Mouse (Mus musculus) layer of hippocampus, postnatal 10 days (tissue): ENCODE data around the gene Pitpnc1. TPM values are rescaled to one million over a fixed set of nuclear protein-coding genes. Genes with fewer than 3 reads are reported as not detected.
"Not testable (repeated sequence)": the region's sequence is repeated elsewhere in the genome, so short reads cannot be mapped to it uniquely, and the experiment has no call there.

ENCODE experiments used
- DNase-seq, 2 experiments: peaks; one replicate each; pipeline ENCODE4 v3.0.0; 2021; ENCODE audit warnings: low spot score in 2 of 2
- long read RNA-seq: library from polyadenylated mRNA; stranded (forward); transcript quantifications from one replicate; pipeline ENCODE4 v2.0.0, GENCODE M21; 2023
- total RNA-seq, 2 experiments: library from RNA; stranded (reverse); gene quantifications; 2 replicates each; pipeline ENCODE4 v1.2.3; 2021

The Pitpnc1 gene
- 10 to 100 TPM; 60.3 to 65.2 TPM for total RNA-seq
- long read RNA-seq, partial matches to known transcripts: 2 of 24 reads
- long read RNA-seq, other reads (novel, unspliced or antisense): 22 of 24 reads

GRCm38 (mm10) chr11:107470521-107471041 lies at the start of gene Pitpnc1:
Gene Pitpnc1, minus strand, starts transcription at chr11:107470699.
- peak; percentile 77 to 86 for DNase-seq

GRCm38 (mm10) chr11:107518645-107519429 lies 48.3 kb upstream of the Pitpnc1 start:
- DNase-seq: no peak

- DNase-seq: no peak
These were observed 45.9 kb upstream of the Pitpnc1 start for GRCm38 (mm10) chr11:107516387-107516786.

GRCm38 (mm10) chr11:107513047-107513446 lies 42.5 kb upstream of the Pitpnc1 start:
- peak; percentile 23 to 47 for DNase-seq

GRCm38 (mm10) chr11:107511954-107512353 lies 41.5 kb upstream of the Pitpnc1 start:
- DNase-seq: peak; percentile 77 to 81

- no peak for DNase-seq
These were observed 40.1 kb upstream of the Pitpnc1 start for GRCm38 (mm10) chr11:107510362-107511269.

- DNase-seq: peak; percentile 19 to 28
These were observed 39.3 kb upstream of the Pitpnc1 start for GRCm38 (mm10) chr11:107509631-107510338.

- DNase-seq: peak in 1 of 2 experiments; percentile 11
These were observed 35.8 kb upstream of the Pitpnc1 start for GRCm38 (mm10) chr11:107506260-107506659.

GRCm38 (mm10) chr11:107504364-107504763 lies 33.9 kb upstream of the Pitpnc1 start:
- not testable (repeated sequence) for DNase-seq

GRCm38 (mm10) chr11:107502801-107503200 lies 32.3 kb upstream of the Pitpnc1 start:
- no peak for DNase-seq

- no peak for DNase-seq
These were observed 13.8 kb upstream of the Pitpnc1 start for GRCm38 (mm10) chr11:107484341-107484740.

GRCm38 (mm10) chr11:107479862-107480203 lies 9.3 kb upstream of the Pitpnc1 start:
- DNase-seq: no peak

GRCm38 (mm10) chr11:107479053-107479861 lies 8.8 kb upstream of the Pitpnc1 start, which contains the start of gene Psmd12:
Gene Psmd12, plus strand, starts transcription at chr11:107479484.
- DNase-seq: peak; percentile 91 to 95

- peak; percentile 38 to 48 for DNase-seq
These were observed 2.8 kb upstream of the Pitpnc1 start for GRCm38 (mm10) chr11:107473137-107473820.

- DNase-seq: no peak
These were observed 1.8 kb upstream of the Pitpnc1 start for GRCm38 (mm10) chr11:107472304-107472703.

GRCm38 (mm10) chr11:107471071-107471720 lies 697 bp upstream of the Pitpnc1 start:
- DNase-seq: no peak

- DNase-seq: peak; percentile 72 to 79
These were observed 752 bp downstream of the Pitpnc1 start for GRCm38 (mm10) chr11:107469523-107470371.

- peak; percentile 83 to 89 for DNase-seq
These were observed 1.4 kb downstream of the Pitpnc1 start for GRCm38 (mm10) chr11:107469031-107469522.
